Mouse (Mus musculus) Patski (cell line): ENCODE data around the gene Vmn2r94. TPM values are rescaled to one million over a fixed set of nuclear protein-coding genes. Genes with fewer than 3 reads are reported as not detected.

Experiments used
- ATAC-seq: fragments of 100-300 bp; one replicate; pipeline ENCODE4 v1.8.0; 2021
- CTCF ChIA-PET: fragments of 350-600 bp; sonication (Branson Sonifier 250); formaldehyde crosslinking; loops from one replicate; lab custom pipeline; 2022; ENCODE audit warnings: inconsistent platforms; lab: Charles Lee
- POLR2A ChIA-PET: fragments of 350-600 bp; sonication (Branson Sonifier 250); formaldehyde crosslinking; loops from one replicate; lab custom pipeline; 2022; ENCODE audit warnings: antibody characterized with exemption, inconsistent platforms; lab: Charles Lee
- DNase-seq: peaks from one replicate; pipeline ENCODE4 v3.0.0-alpha.2; 2011; ENCODE audit warnings: low read depth, low spot score
- H3K27me3 ChIP-seq: fragments of 371-371 bp; one replicate; pipeline ENCODE4 v1.5.1; 2021
- CTCF ChIP-seq: fragments of 100-300 bp; IDR thresholded peaks from one replicate; pipeline ENCODE4 v1.5.1; 2021
- in situ Hi-C: fragments of 300-500 bp; cut with MboI; formaldehyde crosslinking; loops from 3 replicates; pipeline ENCODE4 v1.11.1; 2018; ENCODE audit warnings: low pct_unique_long_range_greater_than_20kb, mixed read lengths
- polyA plus RNA-seq: library from polyadenylated mRNA; unstranded; gene quantifications from one replicate; pipeline ENCODE4 v1.2.3, GENCODE M21; 2021

Gene Vmn2r94
- not detected for polyA plus RNA-seq

- TF ChIP-seq CTCF, result no peak
- CTCF ChIA-PET, result no interaction called here
- in situ Hi-C loops, result no loop called here
- H3K27me3 ChIP-seq, result no peaks in the 10 kb centered on the region
- no peak for ATAC-seq
- POLR2A ChIA-PET, result no interaction called here
- no peak for DNase-seq
Measured at GRCm38 (mm10) chr17:18277656-18278055, at the start of gene Vmn2r94. Gene Vmn2r94 (minus strand): TSS chr17:18277756.

GRCm38 (mm10) chr17:18323031-18323430 is 45.5 kb upstream of the Vmn2r94 start:
- no peak for DNase-seq
- no peaks in the 10 kb centered on the region for H3K27me3 ChIP-seq
- POLR2A ChIA-PET, result no interaction called here
- TF ChIP-seq CTCF, result no peak
- ATAC-seq, result no peak
- CTCF ChIA-PET, result no interaction called here
- in situ Hi-C loops, result no loop called here

GRCm38 (mm10) chr17:18297799-18298198 is 20.2 kb upstream of the Vmn2r94 start, which contains the start of gene Vmn2r93:
Gene Vmn2r93 (plus strand): TSS chr17:18298099.
- H3K27me3 ChIP-seq, result no peaks in the 10 kb centered on the region
- no peak for TF ChIP-seq CTCF
- CTCF ChIA-PET, result no interaction called here
- DNase-seq (no peak), ATAC-seq (no peak)
- in situ Hi-C loops, result no loop called here
- POLR2A ChIA-PET, result no interaction called here

- no peak for ATAC-seq
- POLR2A ChIA-PET, result no interaction called here
- TF ChIP-seq CTCF, result no peak
- CTCF ChIA-PET, result no interaction called here
- in situ Hi-C loops, result no loop called here
- no peak for DNase-seq
- H3K27me3 ChIP-seq, result no peaks in the 10 kb centered on the region
Measured at GRCm38 (mm10) chr17:18236931-18237330, 40.6 kb downstream of the Vmn2r94 start.

GRCm38 (mm10) chr17:18231996-18232395 is 45.6 kb downstream of the Vmn2r94 start:
- no peaks in the 10 kb centered on the region for H3K27me3 ChIP-seq
- ATAC-seq, result no peak
- ChIA-PET POLR2A (no interaction called here), CTCF (no interaction called here)
- TF ChIP-seq CTCF, result no peak
- in situ Hi-C loops, result no loop called here
- DNase-seq, result no peak

GRCm38 (mm10) chr17:18221300-18221699 is 56.3 kb downstream of the Vmn2r94 start:
- ChIA-PET CTCF (no interaction called here), POLR2A (no interaction called here)
- ATAC-seq (no peak), DNase-seq (no peak)
- in situ Hi-C loops, result no loop called here
- no peaks in the 10 kb centered on the region for H3K27me3 ChIP-seq
- TF ChIP-seq CTCF, result no peak

Other genes starting within 250 kb of the Vmn2r94 start
- gene Vmn2r124, start 228.3 kb downstream of the Vmn2r94 start, polyA plus RNA-seq, result not detected
- not detected for gene Vmn2r91, start 192.7 kb downstream of the Vmn2r94 start, polyA plus RNA-seq
- 0.01 TPM for gene Vmn2r92, start 125.9 kb downstream of the Vmn2r94 start, polyA plus RNA-seq
- not detected for gene Vmn2r93, start 20.3 kb upstream of the Vmn2r94 start, polyA plus RNA-seq
- gene Vmn2r95, start 146.3 kb upstream of the Vmn2r94 start, polyA plus RNA-seq, result not detected